Mouse (Mus musculus): ENCODE measurements around the gene 1700061G19Rik. TPM values are rescaled to one million over a fixed set of nuclear protein-coding genes. Genes with fewer than 3 reads are reported as not detected.

Gene 1700061G19Rik
- polyA plus RNA-seq, 1 experiment, result not detected

DNA sequence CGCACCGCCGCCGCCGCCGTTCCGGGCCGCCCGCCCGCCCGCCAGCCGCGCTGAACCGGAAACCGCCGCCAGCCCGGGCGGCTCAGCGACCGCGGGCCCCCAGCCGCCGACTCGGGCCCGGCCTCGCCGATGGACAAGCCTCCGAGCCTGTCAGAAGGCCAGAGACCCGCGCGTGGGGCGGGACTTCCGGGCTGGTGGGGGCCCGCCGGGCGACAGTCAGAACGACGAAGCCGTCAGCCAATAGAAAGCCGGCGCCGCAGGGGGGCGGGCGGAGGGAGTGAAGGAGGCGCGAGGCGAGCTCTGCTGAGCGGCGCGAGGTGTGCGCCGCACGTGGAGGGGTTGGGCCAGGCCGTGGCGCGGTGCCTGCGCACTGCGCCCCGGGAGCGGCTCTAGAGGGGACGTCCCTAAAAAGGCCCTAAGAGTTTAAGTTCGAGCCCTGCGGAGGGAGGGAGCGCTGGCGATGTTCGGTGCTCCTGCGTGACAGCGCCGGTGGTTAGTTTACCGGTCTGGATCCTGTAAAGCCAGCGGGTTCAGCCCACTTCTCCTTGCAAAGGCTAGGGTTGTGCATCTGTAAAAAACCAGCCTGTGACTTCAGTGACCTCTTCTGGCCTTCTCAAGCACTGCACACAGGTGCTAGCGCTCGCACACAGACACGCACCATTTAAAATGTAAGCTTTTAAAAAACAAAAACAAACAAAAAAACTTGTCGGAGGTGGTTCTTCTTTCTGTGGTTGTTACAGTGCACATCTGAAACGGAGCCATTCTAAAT lies 60.3 kb downstream of the 1700061G19Rik start, which contains the start of gene Mllt1:
Mllt1 (minus strand) TSS at position 53 of the 769 bp plus-strand sequence.
- Histone ChIP-seq H3K27ac (ENCODE audit: insufficient read depth, low read depth, low read length) (no peak within 1 kb of the TSS; the same call in 1 of the 2 replicates), H3K4me1 (ENCODE audit: control insufficient read depth, insufficient read depth, low read length) (peaks cover 30% of the 10 kb centered on the region), H3K4me3 (ENCODE audit: insufficient read depth, low read length) (peak within 1 kb of the TSS; percentile 96)
- TF ChIP-seq POLR2A (IDR thresholded peaks at IDR 0.05; ENCODE audit: borderline replicate concordance, low read depth, low read length) (no peak), CTCF (IDR thresholded peaks at IDR 0.05; ENCODE audit: low read depth, low read length) (peak; percentile 47)

DNA sequence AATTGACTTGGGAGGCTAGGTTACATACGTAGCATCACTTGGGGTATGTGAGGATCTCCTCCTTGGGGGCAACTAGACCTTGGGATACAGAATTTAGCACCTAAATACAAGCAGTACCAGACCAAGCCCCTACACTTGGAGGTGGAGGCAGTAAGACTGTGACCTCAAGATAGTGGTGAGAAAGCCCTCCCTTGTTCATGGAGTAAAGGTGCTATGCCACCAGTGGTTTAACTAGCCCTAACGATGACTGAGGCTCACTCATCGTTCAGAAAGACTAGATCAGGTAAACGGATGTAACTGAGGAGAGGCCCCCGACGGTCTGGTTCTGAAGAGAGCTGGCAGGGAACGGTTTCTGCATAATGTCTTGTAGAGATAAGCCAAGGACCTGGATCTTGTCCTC lies 61.5 kb downstream of the 1700061G19Rik start:
- Histone ChIP-seq H3K27ac (ENCODE audit: insufficient read depth, low read depth, low read length) (no peak overlapping the region), H3K4me1 (ENCODE audit: control insufficient read depth, insufficient read depth, low read length) (peaks cover 28% of the 10 kb centered on the region), H3K4me3 (ENCODE audit: insufficient read depth, low read length) (no peak overlapping the region)
- TF ChIP-seq POLR2A (IDR thresholded peaks at IDR 0.05; ENCODE audit: borderline replicate concordance, low read depth, low read length), result no peak
- no peak for TF ChIP-seq CTCF (IDR thresholded peaks at IDR 0.05; ENCODE audit: low read depth, low read length)

Other genes starting within 250 kb of the 1700061G19Rik start
- 29.6 and 29.9 TPM in 2 replicates for gene Lonp1, start 248.6 kb upstream of the 1700061G19Rik start, polyA plus RNA-seq (2012; ENCODE audit: insufficient read depth, insufficient read length, missing spikeins)
- not detected in 2 replicates for gene Catsperd, start 247.3 kb upstream of the 1700061G19Rik start, polyA plus RNA-seq (2012; ENCODE audit: insufficient read depth, insufficient read length, missing spikeins)
- 36.9 and 38.5 TPM in 2 replicates for gene Ranbp3, start 202.2 kb upstream of the 1700061G19Rik start, polyA plus RNA-seq (2012; ENCODE audit: insufficient read depth, insufficient read length, missing spikeins)
- gene Ndufa11, start 157.7 kb upstream of the 1700061G19Rik start, polyA plus RNA-seq (2012; ENCODE audit: insufficient read depth, insufficient read length, missing spikeins), result 75.1 and 96.1 TPM in 2 replicates
- 11.0 and 13.7 TPM in 2 replicates for gene Vmac, start 157.5 kb upstream of the 1700061G19Rik start, polyA plus RNA-seq (2012; ENCODE audit: insufficient read depth, insufficient read length, missing spikeins)
- 0.55 and 0.80 TPM in 2 replicates for gene Nrtn, start 117.9 kb upstream of the 1700061G19Rik start, polyA plus RNA-seq (2012; ENCODE audit: insufficient read depth, insufficient read length, missing spikeins)
- gene Dus3l, start 110.7 kb upstream of the 1700061G19Rik start, polyA plus RNA-seq (2012; ENCODE audit: insufficient read depth, insufficient read length, missing spikeins), result 21.4 and 24.9 TPM in 2 replicates
- gene Prr22, start 105.2 kb upstream of the 1700061G19Rik start, polyA plus RNA-seq (2012; ENCODE audit: insufficient read depth, insufficient read length, missing spikeins), result not detected in 2 replicates
- 1.1 and 1.2 TPM in 2 replicates for gene Rfx2, start 44.5 kb upstream of the 1700061G19Rik start, polyA plus RNA-seq (2012; ENCODE audit: insufficient read depth, insufficient read length, missing spikeins)
- not detected in 2 replicates for gene Acsbg2, start 1.0 kb upstream of the 1700061G19Rik start, polyA plus RNA-seq (2012; ENCODE audit: insufficient read depth, insufficient read length, missing spikeins)
- 10.8 and 15.5 TPM in 2 replicates for gene Mllt1, start 59.9 kb downstream of the 1700061G19Rik start, polyA plus RNA-seq (2012; ENCODE audit: insufficient read depth, insufficient read length, missing spikeins)
- gene Acer1, start 106.6 kb downstream of the 1700061G19Rik start, polyA plus RNA-seq (2012; ENCODE audit: insufficient read depth, insufficient read length, missing spikeins), result not detected in 2 replicates
- gene Clpp, start 114.8 kb downstream of the 1700061G19Rik start, polyA plus RNA-seq (2012; ENCODE audit: insufficient read depth, insufficient read length, missing spikeins), result 18.1 and 19.6 TPM in 2 replicates
- gene Alkbh7, start 121.9 kb downstream of the 1700061G19Rik start, polyA plus RNA-seq (2012; ENCODE audit: insufficient read depth, insufficient read length, missing spikeins), result 12.5 and 13.6 TPM in 2 replicates
- not detected in 2 replicates for gene Pspn, start 124.5 kb downstream of the 1700061G19Rik start, polyA plus RNA-seq (2012; ENCODE audit: insufficient read depth, insufficient read length, missing spikeins)
- gene Gtf2f1, start 135.8 kb downstream of the 1700061G19Rik start, polyA plus RNA-seq (2012; ENCODE audit: insufficient read depth, insufficient read length, missing spikeins), result 57.7 and 61.5 TPM in 2 replicates
- gene Gm17949, start 136.0 kb downstream of the 1700061G19Rik start, polyA plus RNA-seq (2012; ENCODE audit: insufficient read depth, insufficient read length, missing spikeins), result not detected in 2 replicates
- gene Khsrp, start 156.0 kb downstream of the 1700061G19Rik start, polyA plus RNA-seq (2012; ENCODE audit: insufficient read depth, insufficient read length, missing spikeins), result 75.7 and 76.5 TPM in 2 replicates
- not detected in 2 replicates for gene Slc25a41, start 166.2 kb downstream of the 1700061G19Rik start, polyA plus RNA-seq (2012; ENCODE audit: insufficient read depth, insufficient read length, missing spikeins)
- gene Crb3, start 183.6 kb downstream of the 1700061G19Rik start, polyA plus RNA-seq (2012; ENCODE audit: insufficient read depth, insufficient read length, missing spikeins), result not detected in 2 replicates
- 15.9 and 19.0 TPM in 2 replicates for gene Slc25a23, start 184.4 kb downstream of the 1700061G19Rik start, polyA plus RNA-seq (2012; ENCODE audit: insufficient read depth, insufficient read length, missing spikeins)
- gene Dennd1c, start 203.0 kb downstream of the 1700061G19Rik start, polyA plus RNA-seq (2012; ENCODE audit: insufficient read depth, insufficient read length, missing spikeins), result 145 and 164 TPM in 2 replicates
- 0.59 and 0.91 TPM in 2 replicates for gene Tubb4a, start 212.3 kb downstream of the 1700061G19Rik start, polyA plus RNA-seq (2012; ENCODE audit: insufficient read depth, insufficient read length, missing spikeins)
- 6.0 and 6.9 TPM in 2 replicates for gene Tnfsf9, start 229.8 kb downstream of the 1700061G19Rik start, polyA plus RNA-seq (2012; ENCODE audit: insufficient read depth, insufficient read length, missing spikeins)

All from bone marrow macrophage, adult 2 months (primary cell).